Mouse (Mus musculus) CH12.LX (cell line): Measurements from ENCODE around the gene Pheta1. TPM values are rescaled to one million over a fixed set of nuclear protein-coding genes. Genes with fewer than 3 reads are reported as not detected.

Source experiments
- DNase-seq: peaks from one replicate; pipeline ENCODE4 v3.0.0-alpha.2; 2013; ENCODE audit errors: extremely low read depth
- H3K27ac ChIP-seq: 2 replicates; pipeline ENCODE4 v1.5.1; 2012; ENCODE audit warnings: low read depth, mild to moderate bottlenecking, control low read depth, moderate library complexity; ENCODE audit not compliant: insufficient read depth
- H3K27me3 ChIP-seq: replicated peaks from 2 replicates; pipeline ENCODE3; 2012; ENCODE audit warnings: inconsistent platforms
- H3K36me3 ChIP-seq, 2 experiments: replicated peaks in 1 of 2; 2 replicates each; pipeline versions ENCODE3 to v1.6.1; 2012; ENCODE audit warnings: inconsistent platforms in 1 of 2, low read length in 1 of 2, mild to moderate bottlenecking in 1 of 2, mixed read lengths in 1 of 2, moderate library complexity in 1 of 2; ENCODE audit not compliant: control insufficient read depth in 1 of 2, insufficient read depth in 1 of 2
- H3K4me1 ChIP-seq, 2 experiments: 2 replicates each; pipeline ENCODE4 v1.6.1; 2012; ENCODE audit warnings: inconsistent platforms in 1 of 2, moderate library complexity in 1 of 2; ENCODE audit not compliant: insufficient read depth in 2 of 2, control insufficient read depth in 1 of 2
- H3K4me2 ChIP-seq: 2 replicates; pipeline ENCODE4 v1.6.1; 2012; ENCODE audit warnings: low read depth, mild to moderate bottlenecking, control low read depth; ENCODE audit not compliant: poor library complexity, insufficient read depth, severe bottlenecking
- H3K4me3 ChIP-seq, 3 experiments: fragments of 150-350 bp in 1 of 3; sonication (generic) in 1 of 3; replicated peaks in 1 of 3; 2 replicates each; pipeline versions ENCODE3 to v1.5.1; 2011 to 2012; ENCODE audit warnings: low read depth in 2 of 3, low read length in 2 of 3, mild to moderate bottlenecking in 2 of 3, moderate library complexity in 2 of 3, control low read depth in 1 of 3, improper control_type of control experiment in 1 of 3, inconsistent platforms in 1 of 3, mixed read lengths in 1 of 3; ENCODE audit not compliant: poor library complexity in 1 of 3
- H3K79me2 ChIP-seq: replicated peaks from 2 replicates; pipeline ENCODE4 v1.6.1; 2012; ENCODE audit warnings: mild to moderate bottlenecking, moderate library complexity; ENCODE audit not compliant: control insufficient read depth, poor library complexity, insufficient read depth, severe bottlenecking; ENCODE audit errors: extremely low read depth
- H3K9ac ChIP-seq: 2 replicates; pipeline ENCODE4 v1.6.1; 2012; ENCODE audit warnings: low read depth, mild to moderate bottlenecking, control low read depth, moderate library complexity; ENCODE audit not compliant: insufficient read depth
- H3K9me3 ChIP-seq: replicated peaks from 2 replicates; pipeline ENCODE3; 2012; ENCODE audit warnings: low read length, inconsistent platforms, mixed read lengths
- BHLHE40 ChIP-seq: IDR thresholded peaks from 2 replicates; pipeline ENCODE4 v1.6.1; 2011; ENCODE audit warnings: mild to moderate bottlenecking, low read depth, low read length, improper control_type of control experiment
- CHD1 ChIP-seq: IDR thresholded peaks from 2 replicates; pipeline ENCODE4 v1.6.1; 2012; ENCODE audit warnings: low read depth, low read length, improper control_type of control experiment, inconsistent platforms
- CHD2 ChIP-seq: IDR thresholded peaks from 2 replicates; pipeline ENCODE4 v1.6.1; 2011; ENCODE audit warnings: low read length, improper control_type of control experiment
- E2F4 ChIP-seq: IDR thresholded peaks from 2 replicates; pipeline ENCODE4 v1.6.1; 2011; ENCODE audit warnings: low read depth, low read length, improper control_type of control experiment; ENCODE audit not compliant: insufficient replicate concordance
- IRF4 ChIP-seq: IDR thresholded peaks from 2 replicates; pipeline ENCODE4 v1.6.1; 2014; ENCODE audit warnings: low read depth, mild to moderate bottlenecking, inconsistent platforms, low read length, improper control_type of control experiment
- JUN ChIP-seq: IDR thresholded peaks from 2 replicates; pipeline ENCODE4 v1.6.1; 2011; ENCODE audit warnings: low read depth, mild to moderate bottlenecking, low read length, improper control_type of control experiment, moderate library complexity; ENCODE audit not compliant: insufficient read depth
- KAT2A ChIP-seq: IDR thresholded peaks from 2 replicates; pipeline ENCODE4 v1.6.1; 2012; ENCODE audit warnings: low read length, improper control_type of control experiment, inconsistent platforms; ENCODE audit not compliant: insufficient replicate concordance
- MAFK ChIP-seq: IDR thresholded peaks from 2 replicates; pipeline ENCODE4 v1.6.1; 2011; ENCODE audit warnings: low read length, improper control_type of control experiment; ENCODE audit not compliant: insufficient replicate concordance
- MAX ChIP-seq: IDR thresholded peaks from 2 replicates; pipeline ENCODE4 v1.6.1; 2011; ENCODE audit warnings: low read length, improper control_type of control experiment
- NELFE ChIP-seq: IDR thresholded peaks from 2 replicates; pipeline ENCODE4 v1.6.1; 2011; ENCODE audit warnings: low read depth, low read length, improper control_type of control experiment
- PAX5 ChIP-seq: IDR thresholded peaks from 2 replicates; pipeline ENCODE4 v1.6.1; 2012; ENCODE audit warnings: low read length, inconsistent platforms, mixed read lengths
- RAD21 ChIP-seq: IDR thresholded peaks from 2 replicates; pipeline ENCODE4 v1.6.1; 2011; ENCODE audit warnings: low read depth, mild to moderate bottlenecking, low read length, improper control_type of control experiment, moderate library complexity
- RCOR1 ChIP-seq: conservative IDR thresholded peaks from 2 replicates; pipeline ENCODE4 v1.6.1; 2012; ENCODE audit warnings: low read depth, mild to moderate bottlenecking, inconsistent platforms, low read length, improper control_type of control experiment
- TBP ChIP-seq: conservative IDR thresholded peaks from 2 replicates; pipeline ENCODE4 v1.6.1; 2011; ENCODE audit warnings: low read depth, low read length, improper control_type of control experiment
- ZC3H11A ChIP-seq: IDR thresholded peaks from 2 replicates; pipeline ENCODE4 v1.6.1; 2012; ENCODE audit warnings: low read depth, mild to moderate bottlenecking, inconsistent platforms, low read length, improper control_type of control experiment
- ZKSCAN1 ChIP-seq: IDR thresholded peaks from 2 replicates; pipeline ENCODE4 v1.6.1; 2012; ENCODE audit warnings: low read depth, inconsistent platforms, low read length, improper control_type of control experiment, borderline replicate concordance
- ZMIZ1 ChIP-seq: IDR thresholded peaks from 2 replicates; pipeline ENCODE4 v1.6.1; 2012; ENCODE audit warnings: low read depth, mild to moderate bottlenecking, inconsistent platforms, low read length, improper control_type of control experiment
- dilution Hi-C: fragments of 300-500 bp; cut with MboI; formaldehyde crosslinking; loops from 2 replicates; pipeline ENCODE4 v1.14.3; 2020; ENCODE audit warnings: low sequenced_read_pairs; ENCODE audit not compliant: extremely low pct_unique_long_range_greater_than_20kb, extremely low pct_ligation_motif_present
- in situ Hi-C: fragments of 300-500 bp; cut with MboI; formaldehyde crosslinking; loops from 3 replicates; pipeline ENCODE4 v1.14.3; 2019; ENCODE audit warnings: low sequenced_read_pairs, low pct_ligation_motif_present, low pct_unique_long_range_greater_than_20kb, mixed read lengths
- polyA plus RNA-seq: library from polyadenylated mRNA; unstranded; fragments of >175 nt; gene quantifications from 2 replicates; pipeline ENCODE4 v1.2.1, GENCODE M21; 2012; ENCODE audit warnings: low read depth; ENCODE audit not compliant: insufficient read length
- total RNA-seq, 2 experiments: library from RNA; depleted of rRNA; stranded (reverse); fragments of 300-350 nt in 1 of 2; fragments of >200 nt in 1 of 2; gene quantifications; 2 replicates each; pipeline ENCODE4 v1.2.3; 2012 to 2014

Gene Pheta1
- total and polyA plus RNA-seq, 3 experiments: 1.4 to 4.5 (median 2.0) TPM

DNA sequence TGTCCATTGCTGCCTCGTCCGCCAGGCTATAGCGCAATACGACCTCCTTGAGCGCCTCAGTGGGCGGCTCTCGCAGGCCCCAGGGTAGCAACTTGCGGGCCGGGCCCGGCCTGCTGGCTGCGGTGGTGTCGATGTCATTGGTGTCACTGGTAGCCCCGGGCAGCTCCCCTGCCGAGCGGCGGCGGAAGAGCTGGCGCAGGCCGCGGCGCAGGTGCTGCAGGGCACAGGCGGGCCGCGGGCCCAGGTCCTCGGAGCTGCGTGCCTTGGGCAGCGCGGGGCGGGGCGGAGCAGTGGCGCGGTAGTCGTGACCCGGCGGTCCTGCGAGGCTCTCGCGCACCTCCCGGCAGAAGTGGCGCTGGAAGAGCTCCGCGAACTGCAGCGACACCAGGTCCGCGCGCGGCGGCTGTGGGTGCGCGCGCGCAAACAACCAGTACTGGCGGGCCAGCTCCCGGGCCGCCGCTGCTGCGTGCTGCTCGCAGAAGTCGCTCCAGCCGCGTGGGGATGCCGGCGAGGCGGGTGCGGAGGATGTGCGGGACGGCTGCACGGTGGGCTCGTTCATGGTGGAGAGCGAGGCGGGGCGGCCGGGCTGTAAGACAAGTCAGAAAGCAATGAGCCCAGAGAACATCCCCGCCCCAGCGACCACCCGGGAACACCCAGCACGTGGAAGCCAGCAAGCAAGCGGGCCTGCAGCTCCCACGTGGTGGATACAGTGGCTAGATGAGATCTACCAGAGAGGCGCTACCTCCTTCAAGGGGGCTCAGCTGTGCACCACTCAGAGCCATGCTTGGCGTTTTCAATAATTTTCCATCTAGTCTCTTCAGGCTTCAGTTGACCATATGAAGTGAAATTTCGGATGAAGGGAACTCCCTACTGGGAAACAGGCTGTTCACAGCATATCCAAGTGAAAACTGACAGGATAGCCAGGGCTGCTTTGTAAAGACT is 20.0 kb upstream of the Pheta1 start:
- DNase-seq: no peak
- Histone ChIP-seq H3K27me3 (no peaks in the 10 kb centered on the region), H3K4me3 (no peak overlapping the region), H3K79me2 (peaks cover 99% of the 10 kb centered on the region), H3K9me3 (peaks cover 2% of the 10 kb centered on the region), H3K4me1 (peaks cover 42 to 76% of the 10 kb centered on the region in 2 experiments), H3K9ac (no peak overlapping the region), H3K36me3 (peaks cover 83 to 89% of the 10 kb centered on the region in 2 experiments), H3K27ac (no peak overlapping the region), H3K4me2 (no peak overlapping the region)
- in situ Hi-C loops: no loop called here
- dilution Hi-C loops: no loop called here
- TF ChIP-seq E2F4: no peak
- no peak for TF ChIP-seq MAFK
- TF ChIP-seq CHD2: no peak
- TF ChIP-seq CHD1: no peak
- no peak for TF ChIP-seq MAX
- TF ChIP-seq BHLHE40: no peak
- no peak for TF ChIP-seq IRF4
- no peak for TF ChIP-seq JUN
- TF ChIP-seq RCOR1: no peak
- TF ChIP-seq TBP: no peak
- no peak for TF ChIP-seq RAD21
- TF ChIP-seq ZMIZ1: no peak
- no peak for TF ChIP-seq KAT2A
- no peak for TF ChIP-seq ZKSCAN1
- no peak for TF ChIP-seq NELFE
- TF ChIP-seq PAX5: no peak

DNA sequence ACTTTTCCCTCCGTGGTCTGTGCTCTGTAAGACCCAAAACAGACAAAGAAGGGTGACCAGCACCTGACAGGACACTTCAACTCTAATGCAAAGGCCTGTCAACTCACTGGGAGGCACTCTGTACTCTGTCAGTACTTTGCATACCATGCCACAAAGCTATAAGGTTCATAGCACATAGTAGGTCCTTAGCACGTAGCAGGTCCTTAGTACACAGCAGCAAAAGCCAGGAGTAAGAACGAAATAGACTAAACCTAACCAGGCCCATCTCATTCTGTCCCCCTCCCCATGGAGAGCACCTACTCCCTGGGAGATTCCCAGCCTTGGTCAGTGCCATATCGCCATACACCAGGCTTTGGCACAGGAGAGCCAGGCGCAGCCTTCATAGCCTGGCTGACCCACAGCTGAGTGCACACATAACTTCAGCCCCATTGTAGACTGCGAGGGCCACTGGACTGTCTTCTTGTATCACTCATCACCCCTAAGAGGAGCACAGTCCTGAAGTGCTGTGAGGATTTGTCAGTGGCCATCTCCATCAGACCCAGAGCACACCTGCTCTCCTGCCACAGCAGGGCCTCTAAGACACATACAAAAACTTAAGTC is 17.7 kb upstream of the Pheta1 start:
- H3K4me1 ChIP-seq: peaks cover 31 to 53% of the 10 kb centered on the region in 2 experiments
- dilution Hi-C loops: no loop called here
- H3K4me3 ChIP-seq: peak overlapping the region in 1 of 3 experiments; percentile 4
- TF ChIP-seq ZC3H11A (no peak), ZKSCAN1 (peak; percentile 89)
- in situ Hi-C loops: no loop called here
- H3K9me3 ChIP-seq: peaks cover 2% of the 10 kb centered on the region
- no peak for DNase-seq
- H3K27ac ChIP-seq: no peak overlapping the region
- H3K79me2 ChIP-seq: peaks cover 95% of the 10 kb centered on the region
- peaks cover 61 to 66% of the 10 kb centered on the region in 2 experiments for H3K36me3 ChIP-seq
- no peaks in the 10 kb centered on the region for H3K27me3 ChIP-seq
- H3K4me2 ChIP-seq: no peak overlapping the region
- no peak overlapping the region for H3K9ac ChIP-seq
